Mouse (Mus musculus) limb, embryonic 11.5 days (tissue): Measurements from ENCODE around the gene Anks1. TPM values are rescaled to one million over a fixed set of nuclear protein-coding genes. Genes with fewer than 3 reads are reported as not detected.

Source experiments
- ATAC-seq: fragments of 200-750 bp; cut with Nextera tagmentation; 2 replicates; pipeline ENCODE4 v1.8.0; 2017; ENCODE audit warnings: low read depth; ENCODE audit not compliant: insufficient number of reproducible peaks, low FRiP score, low TSS enrichment
- DNase-seq: peaks from one replicate; pipeline ENCODE4 v3.0.0-alpha.2; 2015; ENCODE audit warnings: low spot score
- H3K27ac ChIP-seq: fragments of 300-500 bp; sonication (generic); replicated peaks from 2 replicates; pipeline ENCODE4 v1.5.1; 2014; ENCODE audit warnings: low read depth, mild to moderate bottlenecking, low read length
- H3K27me3 ChIP-seq: fragments of 300-500 bp; sonication (generic); 2 replicates; pipeline ENCODE4 v1.6.1; 2014; ENCODE audit warnings: mild to moderate bottlenecking, low read length, mixed read lengths; ENCODE audit not compliant: control insufficient read depth, insufficient read depth
- H3K36me3 ChIP-seq: fragments of 300-500 bp; sonication (generic); 2 replicates; pipeline ENCODE4 v1.6.1; 2014; ENCODE audit warnings: mild to moderate bottlenecking, low read length, moderate library complexity, mixed read lengths; ENCODE audit not compliant: control insufficient read depth, insufficient read depth
- H3K4me1 ChIP-seq: fragments of 300-500 bp; sonication (generic); 2 replicates; pipeline ENCODE4 v1.6.1; 2014; ENCODE audit warnings: low read length, mixed read lengths; ENCODE audit not compliant: control insufficient read depth, insufficient read depth
- H3K4me2 ChIP-seq: fragments of 300-500 bp; sonication (generic); 2 replicates; pipeline ENCODE4 v1.6.1; 2014; ENCODE audit warnings: low read depth, mild to moderate bottlenecking, moderate library complexity; ENCODE audit not compliant: severe bottlenecking
- H3K4me3 ChIP-seq: fragments of 300-500 bp; sonication (generic); 2 replicates; pipeline ENCODE4 v1.5.1; 2014; ENCODE audit warnings: low read depth, low read length
- H3K9ac ChIP-seq: fragments of 300-500 bp; sonication (generic); 2 replicates; pipeline ENCODE4 v1.6.1; 2014; ENCODE audit warnings: mild to moderate bottlenecking, low read length
- H3K9me3 ChIP-seq: fragments of 300-500 bp; sonication (generic); 2 replicates; pipeline ENCODE4 v1.6.1; 2016; ENCODE audit warnings: low read length; ENCODE audit not compliant: control insufficient read depth
- WGBS: fragments of 180-500 bp; shearing (Covaris S2); extraction: QIAGEN DNeasy Blood & Tissue Kit; methylation state at CpG from one replicate; pipeline ENCODE4 v1.1.7; 2014; 5-methylcytosine and 5-hydroxymethylcytosine counted together
- polyA plus RNA-seq: library from polyadenylated mRNA; unstranded; fragments of >200 nt; fragmentation: Nextera tagmentation; extraction: Ambion mirVana; gene quantifications from 2 replicates; pipeline ENCODE4 v1.2.1, GENCODE M21; 2014

Anks1 gene
- polyA plus RNA-seq, 1 experiment from 2014 or later: 12.1 TPM

DNA sequence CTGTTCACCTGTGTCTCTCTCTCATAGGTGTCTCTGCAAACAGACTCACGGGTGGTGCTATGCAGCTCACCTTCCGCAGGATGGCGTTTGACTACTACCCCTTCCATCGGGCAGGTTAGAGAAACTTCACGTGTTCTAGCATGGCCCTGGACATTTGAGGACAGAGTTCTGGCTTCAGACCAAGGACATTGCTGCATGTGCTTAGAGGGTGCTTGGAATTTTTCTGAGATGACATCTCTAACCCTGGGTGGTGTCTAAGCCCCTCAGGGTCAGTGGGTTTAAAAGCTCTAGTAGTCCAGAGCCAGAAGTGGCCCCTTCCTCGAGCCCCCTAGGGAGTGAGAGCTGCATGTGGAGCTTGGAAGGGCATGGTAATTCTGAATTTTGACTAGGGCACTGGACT, 25.1 kb upstream of the Anks1 start:
- WGBS: 96% methylated on average over 6 of the region's 6 CpGs
- no peak overlapping the region for H3K9ac ChIP-seq
- ATAC-seq (no peak), DNase-seq (no peak)
- no peaks in the 10 kb centered on the region for H3K27me3 ChIP-seq
- peaks cover 23% of the 10 kb centered on the region for H3K36me3 ChIP-seq
- no peak overlapping the region for H3K4me3 ChIP-seq
- H3K27ac ChIP-seq: no peak overlapping the region
- H3K4me1 ChIP-seq: no peaks in the 10 kb centered on the region
- no peak overlapping the region for H3K4me2 ChIP-seq
- no peaks in the 10 kb centered on the region for H3K9me3 ChIP-seq

- WGBS: 87% methylated on average over 19 of the region's 19 CpGs
- no peak overlapping the region for H3K9ac ChIP-seq
- no peaks in the 10 kb centered on the region for H3K9me3 ChIP-seq
- no peaks in the 10 kb centered on the region for H3K4me1 ChIP-seq
- no peaks in the 10 kb centered on the region for H3K27me3 ChIP-seq
- H3K27ac ChIP-seq: no peak overlapping the region
- DNase-seq: no peak
- H3K4me3 ChIP-seq: no peak overlapping the region
- H3K4me2 ChIP-seq: no peak overlapping the region
- ATAC-seq: no peak
- H3K36me3 ChIP-seq: peaks cover 21% of the 10 kb centered on the region
Measured at GRCm38 (mm10) chr17:27886499-27887210, 22.5 kb upstream of the Anks1 start.

- ATAC-seq (peak; percentile 44; the same call in 1 of the 2 replicates), DNase-seq (peak; percentile 96)
- peak overlapping the region; percentile 82 for H3K4me2 ChIP-seq
- peaks cover 11% of the 10 kb centered on the region for H3K4me1 ChIP-seq
- no peaks in the 10 kb centered on the region for H3K9me3 ChIP-seq
- H3K27me3 ChIP-seq: no peaks in the 10 kb centered on the region
- WGBS: under 1% methylated on average over 45 of the region's 45 CpGs
- peaks cover 5% of the 10 kb centered on the region; the same call in 1 of the 2 replicates for H3K36me3 ChIP-seq
- peak overlapping the region; percentile 97 for H3K4me3 ChIP-seq
- peak overlapping the region; percentile 10; the same call in 1 of the 2 replicates for H3K27ac ChIP-seq
- H3K9ac ChIP-seq: peak overlapping the region; percentile 88
Measured at GRCm38 (mm10) chr17:27907512-27908205, 1.4 kb upstream of the Anks1 start.

- peak; percentile 51 for DNase-seq
- ATAC-seq: no peak
- H3K36me3 ChIP-seq: peaks cover 5% of the 10 kb centered on the region; the same call in 1 of the 2 replicates
- H3K27me3 ChIP-seq: no peaks in the 10 kb centered on the region
- H3K4me2 ChIP-seq: peak overlapping the region; percentile 82
- no peaks in the 10 kb centered on the region for H3K9me3 ChIP-seq
- 0% methylated on average over 12 of the region's 12 CpGs for WGBS
- peak overlapping the region; percentile 97 for H3K4me3 ChIP-seq
- peaks cover 11% of the 10 kb centered on the region for H3K4me1 ChIP-seq
- peak overlapping the region; percentile 68 for H3K27ac ChIP-seq
- peak overlapping the region; percentile 88 for H3K9ac ChIP-seq
Measured at GRCm38 (mm10) chr17:27908206-27908887, 759 bp upstream of the Anks1 start.

- Histone ChIP-seq H3K27me3 (no peaks in the 10 kb centered on the region), H3K9me3 (no peaks in the 10 kb centered on the region), H3K4me1 (peaks cover 11% of the 10 kb centered on the region), H3K27ac (peak within 1 kb of the TSS; percentile 68), H3K9ac (peak within 1 kb of the TSS; percentile 88), H3K4me3 (peak within 1 kb of the TSS; percentile 97), H3K4me2 (peak within 1 kb of the TSS; percentile 82), H3K36me3 (no peaks in the 10 kb centered on the region; the same call in 1 of the 2 replicates)
- 1% methylated on average over 53 of the region's 53 CpGs for WGBS
- DNase-seq (no peak), ATAC-seq (0 out of 2 replicates have a peak, but pooled peaks have one; percentile 48)
Measured at GRCm38 (mm10) chr17:27909622-27910500, 755 bp downstream of the Anks1 start, which contains the start of gene Taf11. Taf11 (minus strand) TSS chr17:27909844.

- H3K27me3 ChIP-seq: no peaks in the 10 kb centered on the region
- no peaks in the 10 kb centered on the region for H3K36me3 ChIP-seq
- no peaks in the 10 kb centered on the region for H3K9me3 ChIP-seq
- H3K4me3 ChIP-seq: no peak overlapping the region
- DNase-seq (no peak), ATAC-seq (no peak)
- H3K4me2 ChIP-seq: no peak overlapping the region
- no peak overlapping the region for H3K27ac ChIP-seq
- no peak overlapping the region; the same call in 1 of the 2 replicates for H3K9ac ChIP-seq
- H3K4me1 ChIP-seq: peaks cover 5% of the 10 kb centered on the region; the same call in 1 of the 2 replicates
- WGBS: 86% methylated on average over 7 of the region's 7 CpGs
Measured at GRCm38 (mm10) chr17:27911371-27911770, 2.3 kb downstream of the Anks1 start.

GRCm38 (mm10) chr17:27914742-27915141, 5.6 kb downstream of the Anks1 start:
- Histone ChIP-seq H3K9me3 (no peaks in the 10 kb centered on the region), H3K36me3 (no peaks in the 10 kb centered on the region), H3K4me1 (peaks cover 4% of the 10 kb centered on the region; the same call in 1 of the 2 replicates), H3K9ac (no peak overlapping the region), H3K27me3 (no peaks in the 10 kb centered on the region), H3K4me2 (no peak overlapping the region), H3K4me3 (no peak overlapping the region), H3K27ac (no peak overlapping the region)
- DNase-seq (no peak), ATAC-seq (no peak)
- WGBS: 76% methylated on average over 4 of the region's 4 CpGs
